Mouse (Mus musculus): ENCODE data around the gene Emc7. TPM values are rescaled to one million over a fixed set of nuclear protein-coding genes. Genes with fewer than 3 reads are reported as not detected.

Emc7 gene
- polyA plus RNA-seq (2012; rRNA removed; ENCODE audit: low replicate concordance), result 4.1 and 7.3 TPM in 2 replicates

DNA sequence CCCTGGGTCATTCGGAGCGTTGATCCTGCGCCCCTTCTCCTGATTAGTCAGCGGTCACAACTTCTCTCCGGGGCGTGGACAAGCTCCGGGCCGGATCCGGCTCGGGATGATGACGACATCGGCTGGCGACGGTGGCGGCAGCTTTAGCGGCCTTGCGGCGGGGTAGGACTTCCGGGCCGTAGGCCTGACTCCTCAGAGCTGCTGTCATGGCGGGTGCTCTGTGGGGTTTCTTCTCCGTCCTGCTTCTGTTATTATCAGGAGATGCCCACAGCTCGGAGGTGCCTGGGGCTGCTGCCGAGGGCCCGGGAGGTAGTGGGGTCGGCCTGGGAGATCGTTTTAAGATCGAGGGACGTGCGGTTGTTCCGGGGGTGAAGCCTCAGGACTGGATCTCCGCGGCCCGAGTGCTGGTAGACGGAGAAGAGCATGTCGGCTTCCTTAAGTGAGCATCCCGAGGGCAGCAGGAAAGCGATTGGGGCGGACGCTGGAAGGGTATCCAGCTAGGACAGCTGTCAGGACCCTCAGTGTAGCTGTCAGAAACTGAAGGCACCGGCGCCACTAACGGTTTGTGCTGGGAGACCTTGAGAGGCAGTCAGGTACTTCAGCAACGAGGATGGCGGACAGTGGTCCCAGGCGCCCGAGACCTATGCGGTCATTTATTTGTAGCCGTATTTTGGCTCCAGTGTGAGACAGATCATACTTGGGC, at the start of gene Emc7:
Emc7 (plus strand) TSS at position 136 of the 703 bp plus-strand sequence.

DNA sequence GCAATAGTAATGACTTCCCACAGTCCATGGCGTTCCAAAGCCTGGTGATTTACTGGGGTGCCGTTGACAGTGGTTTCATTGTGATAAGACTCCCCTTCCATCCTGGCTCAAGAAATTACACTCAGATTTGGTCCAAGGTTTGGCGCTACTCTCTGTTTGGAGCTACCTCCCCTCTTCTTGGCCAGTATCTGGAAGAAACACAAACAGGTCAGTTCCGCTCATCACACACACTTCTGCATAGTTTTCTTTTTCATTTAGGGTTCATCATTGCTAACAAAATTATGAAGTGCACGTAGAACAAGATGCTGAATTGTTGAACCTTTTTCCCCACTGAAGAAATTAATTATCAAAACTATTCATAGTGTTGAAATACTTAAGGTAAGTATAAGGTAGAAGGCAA, 25.9 kb downstream of the Emc7 start, which contains the start of gene Chrm5:
Chrm5 (minus strand) TSS at position 101 of the 400 bp plus-strand sequence.

DNA sequence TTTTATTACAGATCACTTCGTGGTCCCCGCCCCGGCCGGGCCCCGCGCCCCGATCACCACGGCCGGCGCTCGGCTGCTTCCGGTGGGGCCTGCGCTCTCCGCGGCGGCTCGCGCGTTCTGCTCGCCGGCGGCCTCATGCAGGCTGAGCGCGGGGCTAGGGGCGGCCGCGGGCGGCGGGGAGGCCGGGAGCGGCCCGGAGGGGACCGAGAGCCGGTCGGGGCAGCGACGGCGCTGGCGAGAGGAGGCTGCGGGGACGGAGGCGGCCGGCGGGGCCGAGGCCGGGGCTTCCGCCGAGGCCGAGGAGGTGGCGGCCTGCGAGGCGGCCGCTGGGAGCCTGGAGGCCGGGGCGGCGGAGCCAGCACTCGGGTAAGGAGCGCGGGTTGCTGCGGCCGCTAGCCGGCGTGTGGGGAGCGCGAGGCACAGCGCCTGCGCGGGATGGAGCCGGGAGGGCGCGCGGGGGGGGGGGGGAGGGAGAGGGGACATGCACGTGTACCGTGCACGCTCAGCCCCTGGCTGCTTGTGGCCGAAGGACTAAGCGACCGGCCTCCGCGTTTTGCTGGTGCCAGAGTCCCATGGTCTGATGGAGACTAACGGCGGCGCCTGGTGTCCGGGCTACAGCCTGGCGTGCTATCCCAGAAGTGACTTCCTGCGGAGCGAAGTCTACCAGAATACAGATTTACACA, 38.2 kb downstream of the Emc7 start, which contains the start of gene Aven:
Aven (plus strand) TSS at position 109 of the 683 bp plus-strand sequence.

Other genes with a start within 250 kb of the Emc7 start
- gene Lpcat4, start 215.5 kb upstream of the Emc7 start, polyA plus RNA-seq (2012; rRNA removed; ENCODE audit: low replicate concordance), result 36.0 and 94.5 TPM in 2 replicates
- not detected in 2 replicates for gene Nutm1, start 195.7 kb upstream of the Emc7 start, polyA plus RNA-seq (2012; rRNA removed; ENCODE audit: low replicate concordance)
- gene Nop10, start 193.1 kb upstream of the Emc7 start, polyA plus RNA-seq (2012; rRNA removed; ENCODE audit: low replicate concordance), result 62.3 and 132 TPM in 2 replicates
- 35.2 and 45.7 TPM in 2 replicates for gene Slc12a6, start 189.2 kb upstream of the Emc7 start, polyA plus RNA-seq (2012; rRNA removed; ENCODE audit: low replicate concordance)
- gene Gm21985, start 188.7 kb upstream of the Emc7 start, polyA plus RNA-seq (2012; rRNA removed; ENCODE audit: low replicate concordance), result not detected in 2 replicates
- 67.8 and 129 TPM in 2 replicates for gene Emc4, start 87.0 kb upstream of the Emc7 start, polyA plus RNA-seq (2012; rRNA removed; ENCODE audit: low replicate concordance)
- 0.86 and 2.4 TPM in 2 replicates for gene Katnbl1, start 75.8 kb upstream of the Emc7 start, polyA plus RNA-seq (2012; rRNA removed; ENCODE audit: low replicate concordance)
- gene Chrm5, start 25.8 kb downstream of the Emc7 start, polyA plus RNA-seq (2012; rRNA removed; ENCODE audit: low replicate concordance), result not detected in 2 replicates
- 1.6 and 8.7 TPM in 2 replicates for gene Aven, start 38.0 kb downstream of the Emc7 start, polyA plus RNA-seq (2012; rRNA removed; ENCODE audit: low replicate concordance)